In the genomic region with DNA sequence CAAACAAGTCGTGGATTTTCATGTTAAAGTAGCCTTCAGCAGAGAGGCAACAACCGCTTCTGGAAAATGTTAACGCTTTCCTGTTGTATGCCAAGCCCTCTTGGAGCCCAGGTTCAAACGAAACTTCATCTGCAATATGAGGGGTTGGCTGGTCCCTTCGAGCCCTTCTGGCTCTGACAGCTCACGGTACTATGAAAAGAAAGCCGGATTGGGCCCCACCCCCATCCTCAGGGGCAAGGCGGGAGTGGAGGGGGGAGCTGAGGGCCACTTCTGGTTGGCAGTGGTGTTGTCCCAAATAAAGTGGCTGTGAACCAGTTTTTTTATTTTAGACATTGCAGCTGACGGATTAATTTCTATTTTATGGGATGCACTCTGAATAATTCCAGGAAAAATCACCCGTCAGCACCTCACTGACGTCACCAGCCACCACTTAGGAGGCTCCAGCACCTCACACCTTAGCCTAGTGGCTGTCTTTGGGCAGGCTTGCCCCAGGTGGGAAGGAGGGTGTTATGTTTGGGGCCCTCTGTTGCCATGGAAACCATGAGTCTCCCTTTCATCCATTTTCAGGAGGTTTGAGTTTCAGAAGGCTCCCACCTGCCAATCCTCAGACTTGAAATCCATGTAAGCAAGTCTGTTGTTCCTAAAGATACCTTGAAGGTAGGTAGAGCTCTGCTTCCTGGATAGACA, we compare ENCODE assay signal across 10 mouse cellular contexts. TPM values are rescaled to one million over a fixed set of nuclear protein-coding genes. Genes with fewer than 3 reads are reported as not detected.
DNase-seq lines count a peak whose midpoint lies in the region; ATAC-seq and TF ChIP-seq lines count a peak whose summit lies in the region.
"Had no signal": no experiment of that assay in that cellular context is flagged by ENCODE, and none has a peak within 500 bp of the region (broad histone marks: within the 10 kb centered on the region; RNA-seq: fewer than 3 reads in every experiment).

No protein-coding gene starts in this region.

- no peak overlapping the region for H3K4me3 ChIP-seq in forebrain, embryonic 16.5 days (replicated peaks; ENCODE audit: low read length)
- no peak overlapping the region for H3K4me3 ChIP-seq in forebrain, embryonic 10.5 days
- no peak overlapping the region for H3K4me3 ChIP-seq in kidney, embryonic 15.5 days (replicated peaks)
- no peak overlapping the region for H3K4me3 ChIP-seq in limb, embryonic 11.5 days (ENCODE audit: low read depth, low read length)
- no peak overlapping the region for H3K4me3 ChIP-seq in intestine, postnatal 0 days (ENCODE audit: low read depth, low read length)

- DNase-seq in forebrain, embryonic 10.5 days (ENCODE audit: extremely low spot score, low spot score): no peak
- DNase-seq in kidney, postnatal 10 days: no peak
- DNase-seq in R1 (ENCODE audit: low read depth, low spot score): peak; percentile 47
- peak; percentile 41 for DNase-seq in limb, embryonic 11.5 days (ENCODE audit: low spot score)
- no peak for DNase-seq in frontal cortex, postnatal 36 days (ENCODE audit: low spot score in 2 of 2)
- DNase-seq: kidney, postnatal 36 days; thymus, postnatal 14 days had no signal

- WGBS in forebrain, embryonic 16.5 days: 26% methylated on average over 11 of the region's 11 CpGs
- WGBS in forebrain, embryonic 10.5 days: 36% methylated on average over 11 of the region's 11 CpGs
- WGBS in kidney, embryonic 15.5 days: 34% methylated on average over 11 of the region's 11 CpGs
- 25% methylated on average over 11 of the region's 11 CpGs for WGBS in limb, embryonic 11.5 days
- 28% methylated on average over 11 of the region's 11 CpGs for WGBS in intestine, postnatal 0 days

- H3K9me3 ChIP-seq in forebrain, embryonic 16.5 days (ENCODE audit: control insufficient read depth, low read length): no peaks in the 10 kb centered on the region
- H3K9me3 ChIP-seq in forebrain, embryonic 10.5 days: no peaks in the 10 kb centered on the region
- no peaks in the 10 kb centered on the region for H3K9me3 ChIP-seq in kidney, embryonic 15.5 days (replicated peaks)
- no peaks in the 10 kb centered on the region for H3K9me3 ChIP-seq in limb, embryonic 11.5 days (ENCODE audit: control insufficient read depth, low read length)
- H3K9me3 ChIP-seq in intestine, postnatal 0 days (ENCODE audit: control insufficient read depth): no peaks in the 10 kb centered on the region

- no peaks in the 10 kb centered on the region for H3K36me3 ChIP-seq in forebrain, embryonic 16.5 days (ENCODE audit: control insufficient read depth, insufficient read depth)
- H3K36me3 ChIP-seq in forebrain, embryonic 10.5 days (replicated peaks): no peaks in the 10 kb centered on the region
- H3K36me3 ChIP-seq in kidney, embryonic 15.5 days: no peaks in the 10 kb centered on the region
- no peaks in the 10 kb centered on the region for H3K36me3 ChIP-seq in limb, embryonic 11.5 days (ENCODE audit: control insufficient read depth, insufficient read depth, low read length)
- H3K36me3 ChIP-seq in intestine, postnatal 0 days (ENCODE audit: control insufficient read depth, insufficient read depth): no peaks in the 10 kb centered on the region

- peaks cover 7% of the 10 kb centered on the region; the same call in 1 of the 2 replicates for H3K4me1 ChIP-seq in forebrain, embryonic 16.5 days (replicated peaks; ENCODE audit: control insufficient read depth, insufficient read depth, low read length)
- peaks cover 22% of the 10 kb centered on the region for H3K4me1 ChIP-seq in forebrain, embryonic 10.5 days
- H3K4me1 ChIP-seq in kidney, embryonic 15.5 days: no peaks in the 10 kb centered on the region
- H3K4me1 ChIP-seq in limb, embryonic 11.5 days (ENCODE audit: control insufficient read depth, insufficient read depth, low read length): peaks cover 9% of the 10 kb centered on the region
- 0 out of 2 replicates have a peak, but pooled peaks cover 2% of the 10 kb centered on the region for H3K4me1 ChIP-seq in intestine, postnatal 0 days (replicated peaks; ENCODE audit: control insufficient read depth, insufficient read depth, low read length)

- peak overlapping the region; percentile 18 for H3K4me2 ChIP-seq in forebrain, embryonic 16.5 days (ENCODE audit: low read length)
- H3K4me2 ChIP-seq in kidney, embryonic 15.5 days: peak overlapping the region; percentile 29
- H3K4me2 ChIP-seq in limb, embryonic 11.5 days (ENCODE audit: low read depth, severe bottlenecking): peak overlapping the region; percentile 2; the same call in 1 of the 2 replicates
- H3K4me2 ChIP-seq in intestine, postnatal 0 days (replicated peaks; ENCODE audit: low read depth): no peak overlapping the region; the same call in 1 of the 2 replicates

- H3K27me3 ChIP-seq in forebrain, embryonic 16.5 days (replicated peaks; ENCODE audit: control insufficient read depth, insufficient read depth, low read length): no peaks in the 10 kb centered on the region
- H3K27me3 ChIP-seq in forebrain, embryonic 10.5 days (ENCODE audit: poor library complexity, severe bottlenecking): no peaks in the 10 kb centered on the region
- H3K27me3 ChIP-seq in kidney, embryonic 15.5 days: no peaks in the 10 kb centered on the region
- no peaks in the 10 kb centered on the region for H3K27me3 ChIP-seq in limb, embryonic 11.5 days (ENCODE audit: control insufficient read depth, insufficient read depth, low read length)
- H3K27me3 ChIP-seq in intestine, postnatal 0 days (replicated peaks; ENCODE audit: control insufficient read depth, insufficient read depth, low read length): no peaks in the 10 kb centered on the region

- H3K9ac ChIP-seq in forebrain, embryonic 16.5 days (replicated peaks; ENCODE audit: low read depth, low read length): no peak overlapping the region
- no peak overlapping the region for H3K9ac ChIP-seq in kidney, embryonic 15.5 days
- no peak overlapping the region for H3K9ac ChIP-seq in limb, embryonic 11.5 days (ENCODE audit: low read length)
- no peak overlapping the region for H3K9ac ChIP-seq in intestine, postnatal 0 days (ENCODE audit: low read depth, low read length)

- H3K27ac ChIP-seq in forebrain, embryonic 16.5 days (ENCODE audit: low read length): no peak overlapping the region
- H3K27ac ChIP-seq in forebrain, embryonic 10.5 days: no peak overlapping the region
- H3K27ac ChIP-seq in kidney, embryonic 15.5 days: no peak overlapping the region
- H3K27ac ChIP-seq in limb, embryonic 11.5 days (replicated peaks; ENCODE audit: low read depth, low read length): no peak overlapping the region
- no peak overlapping the region for H3K27ac ChIP-seq in intestine, postnatal 0 days (ENCODE audit: low read depth, low read length)

- ATAC-seq in forebrain, embryonic 16.5 days: no peak
- ATAC-seq in kidney, embryonic 15.5 days (replicated peaks; ENCODE audit: low FRiP score): no peak
- ATAC-seq in limb, embryonic 11.5 days (ENCODE audit: insufficient number of reproducible peaks, low FRiP score, low TSS enrichment, low read depth): peak; percentile 47; the same call in 1 of the 2 replicates
- no peak for ATAC-seq in intestine, postnatal 0 days

- TF ChIP-seq CTCF in intestine, postnatal 0 days (IDR thresholded peaks at IDR 0.05; ENCODE audit: low read depth): no peak

RNA-seq across cellular contexts. Expression of a gene that starts 40.8 kb away (rescaled TPM):
- polyA plus RNA-seq in forebrain, embryonic 16.5 days (2015; fragmentation: Nextera tagmentation; extraction: Ambion mirVana): 2.0 TPM in 2 replicates
- 0.40 and 0.84 TPM in 2 replicates for polyA plus RNA-seq in forebrain, embryonic 10.5 days (2016; fragmentation: Nextera tagmentation; extraction: Ambion mirVana)
- polyA plus RNA-seq in kidney, embryonic 15.5 days (2015; fragmentation: Nextera tagmentation; extraction: Ambion mirVana): 1.9 and 4.6 TPM in 2 replicates
- polyA plus RNA-seq in limb, embryonic 11.5 days (2014; fragmentation: Nextera tagmentation; extraction: Ambion mirVana): 0.19 and 0.48 TPM in 2 replicates
- polyA plus RNA-seq in intestine, postnatal 0 days (2015; fragmentation: Nextera tagmentation; extraction: Ambion mirVana): 4.3 and 4.9 TPM in 2 replicates

RNA-seq across cellular contexts. Expression of a gene that starts 58.4 kb away (rescaled TPM):
- 60.1 and 65.6 TPM in 2 replicates for polyA plus RNA-seq in forebrain, embryonic 16.5 days (2015; fragmentation: Nextera tagmentation; extraction: Ambion mirVana)
- 80.2 and 81.1 TPM in 2 replicates for polyA plus RNA-seq in forebrain, embryonic 10.5 days (2016; fragmentation: Nextera tagmentation; extraction: Ambion mirVana)
- 47.1 and 47.9 TPM in 2 replicates for polyA plus RNA-seq in kidney, embryonic 15.5 days (2015; fragmentation: Nextera tagmentation; extraction: Ambion mirVana)
- polyA plus RNA-seq in limb, embryonic 11.5 days (2014; fragmentation: Nextera tagmentation; extraction: Ambion mirVana): 36.9 and 41.0 TPM in 2 replicates
- 19.7 and 20.6 TPM in 2 replicates for polyA plus RNA-seq in intestine, postnatal 0 days (2015; fragmentation: Nextera tagmentation; extraction: Ambion mirVana)

Comparison
In these comparisons a context has a peak if more than half of its experiments do, and no peak if none do; other contexts are left out.
1. DNase-seq: peak in R1 (single experiment) and limb, embryonic 11.5 days (single experiment); none in forebrain, embryonic 10.5 days (single experiment), kidney, postnatal 10 days (single experiment) and frontal cortex, postnatal 36 days (0 of 2).